Mouse (Mus musculus) kidney, adult 2 months (tissue): ENCODE measurements at regions not wholly inside any gene's neighbourhood (a gene's known extent, or its start where the extent isn't known, plus 50 kb on each side); places are given as distances from the start of the nearest gene placed in this dataset.

Experiments used
- DNase-seq: peaks from one replicate; pipeline ENCODE4 v3.0.0; 2021
- H3K27ac ChIP-seq: fragments of 200-500 bp; 2 replicates; pipeline ENCODE4 v1.5.1; 2012; ENCODE audit warnings: low read depth, low read length, control low read depth, inconsistent platforms; ENCODE audit not compliant: insufficient read depth
- H3K27me3 ChIP-seq: fragments of 200-500 bp; replicated peaks from 2 replicates; pipeline ENCODE4 v1.6.1; 2012; ENCODE audit warnings: mild to moderate bottlenecking, moderate library complexity, low read length, inconsistent platforms; ENCODE audit not compliant: control insufficient read depth, insufficient read depth
- H3K36me3 ChIP-seq: fragments of 200-500 bp; 2 replicates; pipeline ENCODE4 v1.6.1; 2012; ENCODE audit warnings: mild to moderate bottlenecking, moderate library complexity, low read length, inconsistent platforms; ENCODE audit not compliant: control insufficient read depth, insufficient read depth
- H3K4me1 ChIP-seq: fragments of 200-500 bp; 2 replicates; pipeline ENCODE4 v1.6.1; 2011; ENCODE audit warnings: low read length; ENCODE audit not compliant: control insufficient read depth, insufficient read depth
- H3K4me3 ChIP-seq: fragments of 200-500 bp; 2 replicates; pipeline ENCODE4 v1.5.1; 2011; ENCODE audit warnings: mild to moderate bottlenecking, low read depth, low read length, control low read depth; ENCODE audit not compliant: insufficient read depth
- CTCF ChIP-seq: fragments of 200-500 bp; conservative IDR thresholded peaks from 2 replicates; pipeline ENCODE4 v1.5.1; 2011; ENCODE audit warnings: low read depth, mild to moderate bottlenecking, control low read depth, low read length, moderate library complexity, mixed read lengths; ENCODE audit not compliant: insufficient read depth, insufficient read length
- POLR2A ChIP-seq: fragments of 200-500 bp; IDR thresholded peaks from one replicate; pipeline ENCODE4 v1.6.1; 2011; ENCODE audit warnings: low read depth, low read length, control low read depth
- WGBS: fragments of 180-500 bp; shearing (Covaris S2); methylation state at CpG from one replicate; pipeline ENCODE4 v1.1.7; 2018; 5-methylcytosine and 5-hydroxymethylcytosine counted together

GRCm38 (mm10) chr13:34421644-34422043 is 76.7 kb upstream of the Slc22a23 start:
- Histone ChIP-seq H3K4me1 (no peaks in the 10 kb centered on the region), H3K36me3 (no peaks in the 10 kb centered on the region), H3K27me3 (no peaks in the 10 kb centered on the region), H3K27ac (no peak overlapping the region), H3K4me3 (no peak overlapping the region)
- no peak for DNase-seq
- no peak for TF ChIP-seq CTCF
- no peak for TF ChIP-seq POLR2A
- 66% methylated on average over 3 of the region's 3 CpGs for WGBS

GRCm38 (mm10) chr13:34420341-34421156 is 75.6 kb upstream of the Slc22a23 start:
- Histone ChIP-seq H3K27me3 (no peaks in the 10 kb centered on the region), H3K36me3 (no peaks in the 10 kb centered on the region), H3K27ac (no peak overlapping the region), H3K4me3 (no peak overlapping the region), H3K4me1 (no peaks in the 10 kb centered on the region)
- DNase-seq, result no peak
- 66% methylated on average over 8 of the region's 8 CpGs for WGBS
- no peak for TF ChIP-seq POLR2A
- TF ChIP-seq CTCF, result no peak

GRCm38 (mm10) chr13:34419061-34419460 is 74.1 kb upstream of the Slc22a23 start:
- WGBS, result 87% methylated on average over 3 of the region's 3 CpGs
- TF ChIP-seq POLR2A (no peak), CTCF (no peak)
- H3K36me3 ChIP-seq, result no peaks in the 10 kb centered on the region
- no peak overlapping the region for H3K27ac ChIP-seq
- no peak for DNase-seq
- H3K27me3 ChIP-seq, result no peaks in the 10 kb centered on the region
- H3K4me3 ChIP-seq, result no peak overlapping the region
- no peaks in the 10 kb centered on the region for H3K4me1 ChIP-seq

GRCm38 (mm10) chr13:34416603-34417002 is 71.6 kb upstream of the Slc22a23 start:
- WGBS, result 47% methylated on average over 2 of the region's 2 CpGs
- TF ChIP-seq CTCF, result no peak
- no peak for TF ChIP-seq POLR2A
- no peaks in the 10 kb centered on the region for H3K4me1 ChIP-seq
- no peak overlapping the region for H3K27ac ChIP-seq
- H3K36me3 ChIP-seq, result no peaks in the 10 kb centered on the region
- no peak for DNase-seq
- H3K4me3 ChIP-seq, result no peak overlapping the region
- H3K27me3 ChIP-seq, result no peaks in the 10 kb centered on the region

GRCm38 (mm10) chr13:34414533-34414932 is 69.6 kb upstream of the Slc22a23 start:
- no peak for DNase-seq
- no peak overlapping the region for H3K4me3 ChIP-seq
- H3K36me3 ChIP-seq, result no peaks in the 10 kb centered on the region
- TF ChIP-seq POLR2A (no peak), CTCF (no peak)
- no peak overlapping the region for H3K27ac ChIP-seq
- WGBS, result 92% methylated on average over 2 of the region's 2 CpGs
- H3K4me1 ChIP-seq, result no peaks in the 10 kb centered on the region
- no peaks in the 10 kb centered on the region for H3K27me3 ChIP-seq

GRCm38 (mm10) chr13:34408669-34409055 is 63.7 kb upstream of the Slc22a23 start:
- Histone ChIP-seq H3K27me3 (no peaks in the 10 kb centered on the region), H3K36me3 (no peaks in the 10 kb centered on the region), H3K27ac (no peak overlapping the region), H3K4me1 (no peaks in the 10 kb centered on the region), H3K4me3 (no peak overlapping the region)
- DNase-seq, result no peak
- WGBS, result 55% methylated on average over 2 of the region's 2 CpGs
- TF ChIP-seq POLR2A, result no peak
- no peak for TF ChIP-seq CTCF

- no peak overlapping the region for H3K27ac ChIP-seq
- DNase-seq, result peak; percentile 5
- H3K27me3 ChIP-seq, result no peaks in the 10 kb centered on the region
- no peak overlapping the region for H3K4me3 ChIP-seq
- H3K4me1 ChIP-seq, result no peaks in the 10 kb centered on the region
- 72% methylated on average over 4 of the region's 4 CpGs for WGBS
- no peak for TF ChIP-seq CTCF
- TF ChIP-seq POLR2A, result no peak
- no peaks in the 10 kb centered on the region for H3K36me3 ChIP-seq
Observed at GRCm38 (mm10) chr13:34408007-34408668, 63.2 kb upstream of the Slc22a23 start.
